Mouse (Mus musculus) adrenal gland, adult 2 months (tissue): ENCODE results near the gene Tmem248. TPM values are rescaled to one million over a fixed set of nuclear protein-coding genes. Genes with fewer than 3 reads are reported as not detected.

ENCODE experiments used
- DNase-seq: peaks from one replicate; pipeline ENCODE4 v3.0.0; 2021
- long read RNA-seq: library from polyadenylated mRNA; stranded (forward); transcript quantifications from one replicate; pipeline ENCODE4 v2.0.0, GENCODE M21; 2021
- polyA plus RNA-seq: library from polyadenylated mRNA; depleted of rRNA; stranded (reverse); fragments of >200 nt; gene quantifications from 2 replicates; pipeline ENCODE4 v1.2.3, GENCODE M21; 2012; rRNA removed
- total RNA-seq, 2 experiments: library from RNA; stranded (reverse); gene quantifications; 2 replicates each; pipeline ENCODE4 v1.2.3; 2021

Gene Tmem248
- 10 to 100 TPM; 66.7 to 78.7 TPM for total RNA-seq
- polyA plus RNA-seq, result 45.8 and 51.1 TPM in 2 replicates
- long read RNA-seq, transcript Tmem248-202 (7 exons, 3,570 nt), result major isoform, 53 of 65 reads
- long read RNA-seq, partial matches to known transcripts, result 4 of 65 reads
- long read RNA-seq, other reads (novel, unspliced or antisense), result 8 of 65 reads

- no peak for DNase-seq
These were observed at the start of gene Tmem248 for GRCm38 (mm10) chr5:130216781-130217180. Tmem248 (plus strand) TSS chr5:130217081.

DNA sequence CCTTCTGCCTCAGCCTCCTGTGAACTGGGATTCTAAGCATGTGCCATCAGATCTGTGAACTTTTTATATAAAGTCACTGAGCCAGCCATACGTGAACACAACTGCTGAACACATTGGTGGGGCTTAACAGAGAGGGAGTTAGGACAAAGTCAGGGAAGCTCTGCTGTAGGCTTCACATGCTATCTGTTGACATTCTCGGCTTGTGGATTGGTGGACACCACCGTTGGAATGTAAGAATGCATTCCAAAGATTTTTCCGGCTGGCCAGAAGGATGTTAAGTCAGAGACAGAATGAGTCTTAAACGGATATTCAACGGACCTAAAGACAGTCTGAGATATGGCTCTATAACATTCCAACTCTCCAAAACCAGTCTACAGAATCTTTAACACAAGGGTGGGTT lies 47.8 kb upstream of the Tmem248 start:
- no peak for DNase-seq

GRCm38 (mm10) chr5:130170666-130171422 lies 46.0 kb upstream of the Tmem248 start:
- no peak for DNase-seq

- peak; percentile 97 for DNase-seq
These were observed 45.4 kb upstream of the Tmem248 start, which contains the start of gene Rabgef1 for GRCm38 (mm10) chr5:130171423-130171954. Rabgef1 (plus strand) TSS chr5:130171798.

DNA sequence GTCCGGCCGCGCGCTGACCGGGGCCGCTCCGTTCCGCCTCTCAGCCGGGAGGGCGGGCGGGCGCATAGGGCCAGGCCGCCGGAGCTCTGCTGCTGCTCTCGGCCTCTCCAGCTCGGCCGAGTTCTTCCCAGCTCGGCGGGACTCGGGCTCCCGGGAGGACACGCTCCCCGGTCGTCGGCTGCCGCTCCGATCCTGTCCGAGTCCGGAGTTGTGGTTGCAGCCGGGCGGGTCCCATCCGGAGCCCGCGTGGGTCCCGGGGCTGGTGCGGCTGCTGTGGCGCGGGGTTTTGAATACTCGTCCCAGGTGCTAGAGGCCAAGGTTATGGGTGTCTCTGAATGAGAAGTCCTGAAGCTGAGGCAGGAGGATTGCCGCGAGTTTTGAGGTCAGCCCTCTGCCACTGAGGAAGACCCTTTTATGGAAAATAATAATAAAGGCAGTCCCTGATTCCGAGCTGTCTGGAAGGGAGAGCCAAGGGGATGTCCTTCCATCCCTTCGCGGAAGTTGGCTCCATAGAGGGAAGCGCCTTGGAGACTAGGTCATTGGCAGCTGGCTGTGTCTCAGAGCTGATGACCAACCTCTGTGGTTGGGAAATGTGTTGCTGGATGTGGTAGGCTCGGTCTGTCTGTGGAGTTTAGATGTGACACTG lies 44.8 kb upstream of the Tmem248 start:
- peak; percentile 73 for DNase-seq

DNA sequence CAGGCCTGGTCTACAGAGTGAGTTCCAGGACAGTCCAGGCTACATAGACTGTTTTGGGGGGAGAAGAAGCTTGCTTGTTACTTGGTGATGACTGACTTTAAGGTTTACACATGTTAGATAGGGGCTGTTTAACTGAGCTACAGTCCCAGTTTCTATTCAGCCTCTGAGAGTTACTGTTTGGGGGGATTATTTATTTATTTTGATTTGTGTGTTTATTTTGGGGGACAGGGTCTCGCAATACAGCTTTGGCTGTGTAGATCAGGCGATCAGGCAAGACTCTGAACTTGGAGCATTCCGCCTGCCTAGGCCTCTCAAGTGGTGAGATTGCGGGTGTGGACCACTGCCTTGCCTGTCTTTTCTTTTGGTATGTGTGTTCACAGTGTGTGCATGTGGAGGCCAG lies 43.9 kb upstream of the Tmem248 start:
- no peak for DNase-seq

DNA sequence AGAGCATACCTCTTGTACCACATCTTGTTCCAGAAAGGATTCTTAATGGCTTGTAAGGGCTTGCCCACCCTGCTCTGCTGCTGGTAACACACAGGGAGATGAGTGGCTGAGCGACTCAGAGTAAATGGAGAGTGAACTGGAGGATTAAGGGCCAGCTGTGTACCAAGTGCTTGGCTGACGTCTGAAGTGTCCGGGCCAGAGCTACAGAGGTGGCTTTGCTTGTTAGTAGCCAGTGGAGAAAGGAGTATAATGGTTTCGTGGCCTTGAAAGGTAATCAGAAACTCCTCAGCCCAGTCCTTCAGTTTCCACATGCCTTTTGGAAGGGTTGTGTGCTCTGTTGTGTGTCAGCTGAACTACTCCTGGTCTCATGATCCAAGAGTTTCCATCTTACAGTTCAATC lies 39.0 kb upstream of the Tmem248 start:
- DNase-seq, result no peak

DNA sequence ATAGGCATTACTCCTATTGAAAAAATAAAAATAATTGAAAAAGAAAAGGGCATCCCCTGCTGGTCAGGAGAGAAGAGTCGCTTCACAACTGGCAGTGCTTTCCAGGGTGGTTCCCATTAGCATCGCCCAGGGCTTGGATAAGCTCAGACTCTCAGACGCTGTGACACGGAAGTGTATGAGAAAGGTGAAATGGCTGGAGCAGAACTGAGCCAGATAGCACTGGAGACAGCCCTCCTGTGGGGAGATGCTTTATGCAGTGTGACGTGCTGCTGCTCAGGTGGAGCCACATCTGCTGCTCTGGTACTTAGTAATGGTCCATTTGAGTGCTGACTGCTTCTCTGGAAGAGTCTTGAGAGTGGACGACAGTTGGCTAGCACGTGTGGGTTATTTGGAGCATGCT lies 36.5 kb upstream of the Tmem248 start:
- no peak for DNase-seq

- DNase-seq, result no peak
These were observed 34.9 kb upstream of the Tmem248 start for GRCm38 (mm10) chr5:130181740-130182540.

GRCm38 (mm10) chr5:130182541-130182821 lies 34.4 kb upstream of the Tmem248 start:
- DNase-seq, result no peak

GRCm38 (mm10) chr5:130184193-130184856 lies 32.6 kb upstream of the Tmem248 start:
- DNase-seq, result peak; percentile 76

GRCm38 (mm10) chr5:130185312-130185711 lies 31.6 kb upstream of the Tmem248 start:
- DNase-seq, result no peak

DNA sequence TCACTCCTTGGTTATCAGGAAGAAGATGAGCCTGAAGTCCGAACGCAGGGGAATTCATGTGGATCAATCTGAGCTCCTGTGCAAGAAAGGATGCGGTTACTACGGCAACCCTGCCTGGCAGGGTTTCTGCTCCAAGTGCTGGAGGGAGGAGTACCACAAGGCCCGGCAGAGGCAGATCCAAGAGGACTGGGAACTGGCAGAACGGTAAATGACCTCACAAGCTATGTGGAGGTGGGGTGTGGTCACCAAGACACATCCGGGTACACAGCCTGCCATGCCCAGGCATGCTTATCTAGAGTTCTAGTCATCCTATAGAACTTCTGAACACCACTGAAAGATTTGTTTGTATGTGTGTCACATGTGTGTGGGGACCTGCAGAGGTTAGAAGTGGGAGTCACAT lies 29.5 kb upstream of the Tmem248 start:
- DNase-seq, result no peak

DNA sequence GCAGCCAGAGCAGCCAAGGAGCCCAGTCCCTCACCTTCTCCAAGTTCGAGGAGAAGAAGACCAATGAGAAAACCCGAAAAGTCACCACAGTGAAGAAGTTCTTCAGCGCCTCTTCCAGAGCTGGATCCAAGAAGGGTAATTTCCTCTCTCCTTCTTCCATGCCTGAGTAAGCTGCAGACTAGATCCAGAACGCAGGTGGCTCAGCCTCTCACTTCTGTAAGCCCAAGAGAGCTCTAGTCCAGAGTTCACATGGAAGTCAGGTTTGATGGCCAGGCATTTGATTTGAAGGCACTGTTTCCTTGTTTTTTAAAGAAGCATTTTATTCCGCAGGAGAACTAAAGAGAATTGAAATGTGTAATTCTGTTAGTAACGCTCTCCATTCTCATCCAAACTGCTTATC lies 26.0 kb upstream of the Tmem248 start:
- no peak for DNase-seq

DNA sequence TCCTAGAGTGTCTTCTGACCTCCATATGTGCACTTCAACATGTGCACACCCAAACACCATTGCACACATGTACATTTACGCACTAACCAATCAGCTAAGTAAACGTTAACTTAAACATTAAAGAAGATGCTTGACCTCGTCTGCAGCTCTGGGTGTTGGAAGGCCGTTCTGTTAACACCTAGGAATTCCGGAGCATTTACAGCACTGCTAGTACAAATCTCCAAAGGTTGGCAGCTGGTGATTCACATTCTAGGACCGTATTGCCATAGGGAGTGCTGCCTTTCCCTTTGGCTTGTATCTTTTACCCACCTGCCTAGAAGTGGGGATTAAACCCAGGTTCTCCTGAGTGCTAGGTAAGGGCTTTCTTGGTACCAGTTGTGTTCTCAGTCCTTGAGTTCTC lies 25.0 kb upstream of the Tmem248 start:
- no peak for DNase-seq

- DNase-seq, result no peak
These were observed 24.4 kb upstream of the Tmem248 start for GRCm38 (mm10) chr5:130192356-130192944.

- DNase-seq, result no peak
These were observed 23.1 kb upstream of the Tmem248 start for GRCm38 (mm10) chr5:130193760-130194159.

- DNase-seq, result no peak
These were observed 20.6 kb upstream of the Tmem248 start for GRCm38 (mm10) chr5:130196307-130196706.

DNA sequence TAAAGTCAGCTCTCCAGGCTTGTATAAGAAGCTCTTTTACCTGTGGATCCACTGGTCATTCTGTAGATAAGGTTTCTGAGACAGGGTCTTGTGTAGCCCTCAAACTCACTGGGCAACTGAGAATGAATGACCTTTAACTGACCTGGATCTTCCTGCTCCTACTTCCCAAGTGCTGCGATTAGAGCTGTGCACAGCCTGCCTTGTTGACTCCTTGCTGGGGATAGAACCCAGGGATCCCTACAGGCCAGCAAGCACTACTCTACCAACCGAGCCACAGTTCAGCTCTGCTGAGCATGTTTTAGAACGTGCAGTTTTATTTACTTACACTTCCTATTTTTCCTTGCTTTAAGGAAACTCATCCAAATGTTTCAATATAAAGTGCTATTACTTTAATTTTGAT lies 19.4 kb upstream of the Tmem248 start:
- no peak for DNase-seq

- DNase-seq, result no peak
These were observed 18.9 kb upstream of the Tmem248 start for GRCm38 (mm10) chr5:130197981-130198380.

GRCm38 (mm10) chr5:130200233-130201029 lies 16.4 kb upstream of the Tmem248 start:
- DNase-seq, result no peak
